Mouse (Mus musculus) bone marrow macrophage, adult 2 months (primary cell): ENCODE results near the gene Cbx5.

Source experiments
- CTCF ChIP-seq: IDR thresholded peaks from 2 replicates; pipeline ENCODE4 v1.5.1; 2012; ENCODE audit warnings: low read depth, mild to moderate bottlenecking, low read length, moderate library complexity
- POLR2A ChIP-seq: IDR thresholded peaks from 2 replicates; pipeline ENCODE4 v1.6.1; 2012; ENCODE audit warnings: mild to moderate bottlenecking, low read depth, low read length, borderline replicate concordance

GRCm38 (mm10) chr15:103252660-103253059 is 13.0 kb upstream of the Cbx5 start:
- TF ChIP-seq CTCF (no peak), POLR2A (no peak)
